Mouse (Mus musculus) MEL (cell line): ENCODE measurements around the gene Arid5b. TPM values are rescaled to one million over a fixed set of nuclear protein-coding genes. Genes with fewer than 3 reads are reported as not detected.

ENCODE experiments used
- DNase-seq: peaks from one replicate; pipeline ENCODE4 v3.0.0; 2011; ENCODE audit warnings: low read depth, low spot score
- H3K27ac ChIP-seq: 2 replicates; pipeline ENCODE4 v1.5.1; 2012; ENCODE audit warnings: low read depth, mild to moderate bottlenecking, control low read depth, low read length, moderate library complexity; ENCODE audit not compliant: control insufficient read depth
- H3K27me3 ChIP-seq, 2 experiments: fragments of 150-350 bp in 1 of 2; sonication (generic) in 1 of 2; 2 replicates each; pipeline ENCODE4 v1.6.1; 2012; ENCODE audit warnings: low read length in 2 of 2, mild to moderate bottlenecking in 2 of 2, improper control_type of control experiment in 1 of 2, moderate library complexity in 1 of 2; ENCODE audit not compliant: insufficient read depth in 2 of 2, control insufficient read depth in 1 of 2
- H3K36me3 ChIP-seq, 2 experiments: 2 replicates each; pipeline ENCODE4 v1.6.1; 2012 to 2014; ENCODE audit warnings: low read length in 2 of 2, improper control_type of control experiment in 1 of 2, inconsistent platforms in 1 of 2, mild to moderate bottlenecking in 1 of 2; ENCODE audit not compliant: insufficient read depth in 2 of 2, control insufficient read depth in 1 of 2
- H3K4me1 ChIP-seq, 2 experiments: fragments of 150-350 bp in 1 of 2; sonication (generic) in 1 of 2; 2 replicates each; pipeline ENCODE4 v1.6.1; 2012; ENCODE audit warnings: low read length in 2 of 2, improper control_type of control experiment in 1 of 2, mild to moderate bottlenecking in 1 of 2; ENCODE audit not compliant: insufficient read depth in 2 of 2, control insufficient read depth in 1 of 2
- H3K4me3 ChIP-seq, 2 experiments: fragments of 150-350 bp in 1 of 2; sonication (generic) in 1 of 2; 2 replicates each; pipeline ENCODE4 v1.5.1; 2012; ENCODE audit warnings: low read depth in 2 of 2, low read length in 2 of 2, mild to moderate bottlenecking in 2 of 2, moderate library complexity in 2 of 2, control low read depth in 1 of 2, improper control_type of control experiment in 1 of 2; ENCODE audit not compliant: control insufficient read depth in 1 of 2, insufficient read depth in 1 of 2
- H3K79me2 ChIP-seq: 2 replicates; pipeline ENCODE4 v1.6.1; 2012; ENCODE audit warnings: mild to moderate bottlenecking, low read length, moderate library complexity; ENCODE audit not compliant: control insufficient read depth, poor library complexity, insufficient read depth
- H3K9ac ChIP-seq: 2 replicates; pipeline ENCODE4 v1.6.1; 2012; ENCODE audit warnings: low read depth, mild to moderate bottlenecking, control low read depth, low read length, moderate library complexity; ENCODE audit not compliant: control insufficient read depth, poor library complexity, severe bottlenecking
- H3K9me3 ChIP-seq: fragments of 150-350 bp; sonication (generic); replicated peaks from 2 replicates; pipeline ENCODE4 v1.6.1; 2012; ENCODE audit warnings: mild to moderate bottlenecking, low read length, improper control_type of control experiment, moderate library complexity; ENCODE audit not compliant: insufficient read depth
- BHLHE40 ChIP-seq: IDR thresholded peaks from 2 replicates; pipeline ENCODE4 v1.6.1; 2012; ENCODE audit warnings: low read depth, mild to moderate bottlenecking, inconsistent platforms, low read length, improper control_type of control experiment, borderline replicate concordance
- CHD2 ChIP-seq: IDR thresholded peaks from 2 replicates; pipeline ENCODE4 v1.6.1; 2011; ENCODE audit warnings: low read length, improper control_type of control experiment
- CTCF ChIP-seq, 3 experiments: IDR thresholded peaks in 2 of 3; conservative IDR thresholded peaks in 1 of 3; 2 replicates each; pipeline ENCODE4 v1.5.1; 2011 to 2012; ENCODE audit warnings: low read length in 3 of 3, low read depth in 2 of 3, mild to moderate bottlenecking in 2 of 3, improper control_type of control experiment in 1 of 3, inconsistent platforms in 1 of 3, mixed read lengths in 1 of 3, moderate library complexity in 1 of 3; ENCODE audit not compliant: control insufficient read depth in 1 of 3, insufficient read depth in 1 of 3, poor library complexity in 1 of 3, severe bottlenecking in 1 of 3
- ELF1 ChIP-seq: IDR thresholded peaks from 2 replicates; pipeline ENCODE4 v1.6.1; 2014; ENCODE audit warnings: low read depth, mild to moderate bottlenecking, inconsistent platforms, low read length, improper control_type of control experiment, moderate library complexity
- ETS1 ChIP-seq: IDR thresholded peaks from 2 replicates; pipeline ENCODE4 v1.6.1; 2012; ENCODE audit warnings: low read depth, mild to moderate bottlenecking, inconsistent platforms, low read length, improper control_type of control experiment, moderate library complexity
- HCFC1 ChIP-seq: IDR thresholded peaks from 2 replicates; pipeline ENCODE4 v1.6.1; 2012; ENCODE audit warnings: low read depth, mild to moderate bottlenecking, inconsistent platforms, low read length, improper control_type of control experiment, moderate library complexity
- JUND ChIP-seq: IDR thresholded peaks from 2 replicates; pipeline ENCODE4 v1.6.1; 2011; ENCODE audit warnings: low read depth, mild to moderate bottlenecking, improper control_type of control experiment, low read length
- MAX ChIP-seq: IDR thresholded peaks from 2 replicates; pipeline ENCODE4 v1.6.1; 2011; ENCODE audit warnings: low read length, improper control_type of control experiment
- MAZ ChIP-seq: IDR thresholded peaks from 2 replicates; pipeline ENCODE4 v1.6.1; 2012; ENCODE audit warnings: low read depth, mild to moderate bottlenecking, inconsistent platforms, low read length, improper control_type of control experiment
- MEF2A ChIP-seq: IDR thresholded peaks from 2 replicates; pipeline ENCODE4 v1.6.1; 2014; ENCODE audit warnings: low read depth, mild to moderate bottlenecking, inconsistent platforms, low read length, improper control_type of control experiment; ENCODE audit not compliant: poor library complexity, insufficient replicate concordance, severe bottlenecking; ENCODE audit errors: extremely low read depth
- POLR2A ChIP-seq, 2 experiments: IDR thresholded peaks; 2 replicates each; pipeline ENCODE4 v1.6.1; 2011 to 2012; ENCODE audit warnings: low read length in 2 of 2, mild to moderate bottlenecking in 2 of 2, control low read depth in 1 of 2, improper control_type of control experiment in 1 of 2, low read depth in 1 of 2, moderate library complexity in 1 of 2; ENCODE audit not compliant: control insufficient read depth in 1 of 2, insufficient read depth in 1 of 2, poor library complexity in 1 of 2
- POLR2AphosphoS2 ChIP-seq: IDR thresholded peaks from 2 replicates; pipeline ENCODE4 v1.6.1; 2011; ENCODE audit warnings: low read length, improper control_type of control experiment
- RCOR1 ChIP-seq: IDR thresholded peaks from 2 replicates; pipeline ENCODE4 v1.6.1; 2012; ENCODE audit warnings: low read depth, mild to moderate bottlenecking, inconsistent platforms, low read length, improper control_type of control experiment
- SIN3A ChIP-seq: IDR thresholded peaks from 2 replicates; pipeline ENCODE4 v1.6.1; 2012; ENCODE audit warnings: low read length, improper control_type of control experiment, inconsistent platforms
- TAL1 ChIP-seq: IDR thresholded peaks from 2 replicates; pipeline ENCODE4 v1.6.1; 2012; ENCODE audit warnings: mild to moderate bottlenecking, inconsistent platforms, low read length, moderate library complexity, mixed read lengths
- TCF12 ChIP-seq: IDR thresholded peaks from 2 replicates; pipeline ENCODE4 v1.6.1; 2014; ENCODE audit warnings: low read depth, mild to moderate bottlenecking, inconsistent platforms, low read length, improper control_type of control experiment, moderate library complexity
- USF2 ChIP-seq, 2 experiments: IDR thresholded peaks; 2 replicates each; pipeline ENCODE4 v1.6.1; 2011 to 2012; ENCODE audit warnings: improper control_type of control experiment in 2 of 2, low read length in 2 of 2, borderline replicate concordance in 1 of 2, inconsistent platforms in 1 of 2, low read depth in 1 of 2, mild to moderate bottlenecking in 1 of 2; ENCODE audit not compliant: insufficient read depth in 1 of 2
- ZMIZ1 ChIP-seq: IDR thresholded peaks from 2 replicates; pipeline ENCODE4 v1.6.1; 2012; ENCODE audit warnings: low read depth, mild to moderate bottlenecking, inconsistent platforms, low read length, improper control_type of control experiment, moderate library complexity
- polyA plus RNA-seq, 2 experiments: library from polyadenylated mRNA; stranded (reverse) in 1 of 2; unstranded in 1 of 2; fragments of >175 nt in 1 of 2; fragments of >200 nt in 1 of 2; gene quantifications; 2 replicates each; pipeline versions ENCODE4 v1.2.1 to v1.2.4; 2012; ENCODE audit warnings: low replicate concordance in 2 of 2, low read depth in 1 of 2; ENCODE audit not compliant: insufficient read length in 2 of 2, insufficient read depth in 1 of 2, missing spikeins in 1 of 2
- total RNA-seq: library from RNA; depleted of rRNA; stranded (reverse); fragments of 300-350 nt; gene quantifications from 2 replicates; pipeline ENCODE4 v1.2.3, GENCODE M21; 2012

Gene Arid5b
- total and polyA plus RNA-seq, 3 experiments: 0.03 TPM; not detected in 2

DNA sequence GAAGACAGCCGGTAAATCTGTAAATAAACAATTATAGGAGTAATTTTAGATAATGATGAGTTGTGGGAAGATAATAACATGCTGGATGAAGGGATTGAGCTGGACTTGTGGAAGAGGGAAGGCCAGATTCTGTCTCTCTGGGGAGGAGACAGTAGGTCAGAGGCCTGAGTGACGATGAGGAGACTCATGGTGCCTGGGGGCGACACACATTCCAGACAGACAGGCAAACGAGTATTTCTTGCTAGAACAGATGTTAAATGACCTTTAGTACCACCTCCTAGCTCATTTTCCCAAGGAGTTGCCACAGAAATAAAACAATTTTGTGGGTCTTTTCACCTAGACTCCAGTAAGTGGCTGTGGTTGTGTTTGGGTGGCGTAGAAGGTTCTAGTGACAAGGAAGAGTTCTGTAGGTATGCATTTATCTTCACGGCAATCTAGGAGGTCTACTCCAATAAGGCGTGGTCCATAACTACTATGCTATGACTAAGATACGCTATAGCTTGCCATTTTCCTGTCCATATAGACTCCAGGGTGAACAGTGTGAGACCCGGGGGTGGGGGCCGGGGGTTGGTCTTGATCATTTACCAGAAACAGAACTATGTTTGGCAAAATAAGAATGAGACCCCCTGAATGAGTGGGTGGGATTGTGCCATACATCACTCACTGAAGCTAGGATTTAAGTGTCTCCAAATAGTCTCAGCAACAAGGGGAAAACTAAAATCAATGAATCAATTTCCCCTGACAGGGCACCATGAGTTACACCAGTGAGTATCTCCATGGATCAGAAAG lies 100.6 kb downstream of the Arid5b start:
- Histone ChIP-seq H3K4me3 (no peak overlapping the region), H3K9ac (no peak overlapping the region), H3K27me3 (no peaks in the 10 kb centered on the region), H3K27ac (no peak overlapping the region), H3K79me2 (no peaks in the 10 kb centered on the region), H3K4me1 (no peaks in the 10 kb centered on the region), H3K36me3 (no peaks in the 10 kb centered on the region), H3K9me3 (no peaks in the 10 kb centered on the region)
- no peak for DNase-seq
- no peak for TF ChIP-seq JUND
- TF ChIP-seq CHD2: no peak
- TF ChIP-seq USF2 (IDR thresholded peaks at IDR 0.05; ENCODE audit: borderline replicate concordance in 1 of 2, insufficient read depth in 1 of 2, low read depth in 1 of 2, low read length in 2 of 2): no peak
- no peak for TF ChIP-seq RCOR1
- no peak for TF ChIP-seq TCF12
- TF ChIP-seq ZMIZ1: no peak
- TF ChIP-seq MAZ: no peak
- TF ChIP-seq BHLHE40: no peak
- TF ChIP-seq ETS1: no peak
- TF ChIP-seq POLR2AphosphoS2: no peak
- TF ChIP-seq CTCF (IDR thresholded peaks at IDR 0.05 in 2 of 3, conservative IDR thresholded peaks at IDR 0.05 in 1 of 3; ENCODE audit: control insufficient read depth in 1 of 3, insufficient read depth in 1 of 3, low read depth in 2 of 3, low read length in 3 of 3, poor library complexity in 1 of 3, severe bottlenecking in 1 of 3): no peak
- no peak for TF ChIP-seq MAX
- no peak for TF ChIP-seq MEF2A

DNA sequence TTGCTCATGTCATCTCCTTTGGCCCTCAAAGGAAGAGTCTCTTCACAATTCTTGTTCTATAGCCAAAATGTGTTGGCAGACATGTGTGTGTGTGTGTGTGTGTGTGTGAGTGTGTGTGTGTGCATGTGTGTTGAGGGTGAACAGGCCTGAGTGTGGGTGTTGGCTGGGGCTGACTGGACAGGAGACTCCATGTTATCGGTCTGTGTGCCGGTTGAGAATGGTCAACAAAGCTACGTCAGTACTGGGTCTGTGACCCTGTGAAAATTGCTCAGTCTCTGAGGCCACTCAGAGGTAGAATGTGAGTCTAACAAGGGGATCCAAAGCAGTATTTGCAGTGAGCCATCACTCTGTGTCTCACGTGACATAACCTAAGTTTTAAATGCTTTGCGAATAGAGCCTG lies 102.7 kb downstream of the Arid5b start:
- Histone ChIP-seq H3K4me1 (no peaks in the 10 kb centered on the region), H3K79me2 (no peaks in the 10 kb centered on the region), H3K27ac (no peak overlapping the region), H3K9me3 (no peaks in the 10 kb centered on the region), H3K9ac (no peak overlapping the region), H3K4me3 (no peak overlapping the region), H3K27me3 (no peaks in the 10 kb centered on the region), H3K36me3 (no peaks in the 10 kb centered on the region)
- no peak for DNase-seq
- TF ChIP-seq JUND (no peak), ELF1 (no peak), POLR2A (IDR thresholded peaks at IDR 0.05; ENCODE audit: control insufficient read depth in 1 of 2, insufficient read depth in 1 of 2, low read depth in 1 of 2, low read length in 2 of 2, poor library complexity in 1 of 2) (no peak), MEF2A (no peak), HCFC1 (no peak), CTCF (IDR thresholded peaks at IDR 0.05 in 2 of 3, conservative IDR thresholded peaks at IDR 0.05 in 1 of 3; ENCODE audit: control insufficient read depth in 1 of 3, insufficient read depth in 1 of 3, low read depth in 2 of 3, low read length in 3 of 3, poor library complexity in 1 of 3, severe bottlenecking in 1 of 3) (no peak), TAL1 (no peak), BHLHE40 (no peak), SIN3A (no peak)
